Mouse (Mus musculus) small intestine, adult 2 months (tissue): Measurements from ENCODE around the gene Rps18.

ENCODE experiments used
- CTCF ChIP-seq: fragments of 200-500 bp; IDR thresholded peaks from 2 replicates; pipeline ENCODE4 v1.5.1; 2012; ENCODE audit warnings: low read depth, mild to moderate bottlenecking, control low read depth, inconsistent platforms, low read length, moderate library complexity, mixed read lengths; ENCODE audit not compliant: insufficient replicate concordance, insufficient read length; ENCODE audit errors: extremely low read depth
- POLR2A ChIP-seq: fragments of 200-500 bp; IDR thresholded peaks from 2 replicates; pipeline ENCODE4 v1.6.1; 2012; ENCODE audit warnings: low read depth, mild to moderate bottlenecking, control low read depth, inconsistent platforms, low read length, moderate library complexity

DNA sequence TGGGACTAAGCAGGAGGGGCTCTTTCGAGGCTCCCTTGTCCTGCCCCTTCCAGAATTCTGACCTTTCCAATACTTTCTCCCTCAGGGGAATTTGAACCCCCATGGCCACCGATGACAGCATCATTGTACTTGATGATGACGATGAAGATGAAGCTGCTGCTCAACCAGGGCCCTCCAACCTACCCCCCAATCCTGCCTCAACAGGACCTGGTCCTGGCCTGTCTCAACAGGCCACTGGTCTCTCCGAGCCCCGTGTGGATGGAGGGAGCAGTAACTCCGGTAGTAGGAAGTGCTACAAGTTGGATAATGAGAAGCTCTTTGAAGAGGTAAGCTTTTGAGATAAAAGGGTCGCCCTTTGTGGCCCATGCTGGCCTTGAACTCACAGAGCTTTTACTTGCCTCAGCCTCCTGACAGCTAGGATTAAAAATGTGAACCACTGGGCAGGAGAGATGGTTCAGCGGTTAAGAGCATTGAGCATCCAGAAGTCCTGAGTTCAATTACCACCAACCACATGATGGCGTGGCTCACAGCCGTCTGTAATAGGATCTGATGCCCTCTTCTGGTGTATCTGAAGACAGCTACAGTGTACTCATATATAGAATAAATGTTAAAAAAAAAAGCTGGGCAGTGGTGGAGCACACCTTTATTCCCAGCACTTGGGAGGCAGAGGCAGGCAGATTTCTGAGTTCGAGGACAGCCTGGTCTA is 45.3 kb downstream of the Rps18 start:
- TF ChIP-seq POLR2A (no peak), CTCF (no peak)
